Mouse (Mus musculus) limb, embryonic 14.5 days (tissue): Measurements from ENCODE around the gene Tlr12. TPM values are rescaled to one million over a fixed set of nuclear protein-coding genes. Genes with fewer than 3 reads are reported as not detected.
A peak's percentile ranks its signal among the peaks of the same experiment; 100 is the strongest.
"Not testable (repeated sequence)": the region's sequence is repeated elsewhere in the genome, so short reads cannot be mapped to it uniquely, and the experiment has no call there.

Experiments
- ATAC-seq: fragments of 200-750 bp; cut with Nextera tagmentation; 2 replicates; pipeline ENCODE4 v1.8.0; 2017; ENCODE audit warnings: low read depth, moderate number of reproducible peaks, moderate TSS enrichment; ENCODE audit not compliant: low FRiP score
- DNase-seq: peaks from one replicate; pipeline ENCODE4 v3.0.0-alpha.2; 2015; ENCODE audit warnings: low spot score
- H3K27ac ChIP-seq: fragments of 300-500 bp; sonication (generic); replicated peaks from 2 replicates; pipeline ENCODE4 v1.5.1; 2014; ENCODE audit warnings: low read depth, mild to moderate bottlenecking, low read length, moderate library complexity, mixed read lengths
- H3K27me3 ChIP-seq: fragments of 300-500 bp; sonication (generic); 2 replicates; pipeline ENCODE4 v1.6.1; 2014; ENCODE audit warnings: low read length, mixed read lengths; ENCODE audit not compliant: control insufficient read depth, insufficient read depth
- H3K36me3 ChIP-seq: fragments of 300-500 bp; sonication (generic); 2 replicates; pipeline ENCODE4 v1.6.1; 2014; ENCODE audit warnings: mild to moderate bottlenecking, low read length, moderate library complexity, mixed read lengths; ENCODE audit not compliant: control insufficient read depth, insufficient read depth
- H3K4me1 ChIP-seq: fragments of 300-500 bp; sonication (generic); 2 replicates; pipeline ENCODE4 v1.6.1; 2014; ENCODE audit warnings: antibody characterized with exemption, low read length, mixed read lengths; ENCODE audit not compliant: control insufficient read depth, insufficient read depth
- H3K4me2 ChIP-seq: fragments of 300-500 bp; sonication (generic); replicated peaks from 2 replicates; pipeline ENCODE4 v1.6.1; 2014; ENCODE audit warnings: low read depth, mild to moderate bottlenecking, low read length, moderate library complexity; ENCODE audit not compliant: severe bottlenecking
- H3K4me3 ChIP-seq: fragments of 300-500 bp; sonication (generic); replicated peaks from 2 replicates; pipeline ENCODE4 v1.5.1; 2014; ENCODE audit warnings: low read length
- H3K9ac ChIP-seq: fragments of 300-500 bp; sonication (generic); 2 replicates; pipeline ENCODE4 v1.6.1; 2014; ENCODE audit warnings: mild to moderate bottlenecking, low read depth, low read length, moderate library complexity; ENCODE audit not compliant: severe bottlenecking
- H3K9me3 ChIP-seq: fragments of 300-500 bp; sonication (generic); 2 replicates; pipeline ENCODE4 v1.6.1; 2016; ENCODE audit warnings: low read length; ENCODE audit not compliant: control insufficient read depth
- POLR2A ChIP-seq: fragments of 200-500 bp; IDR thresholded peaks from 2 replicates; pipeline ENCODE4 v1.8.0; 2012; ENCODE audit warnings: inconsistent platforms, mild to moderate bottlenecking, moderate library complexity, borderline replicate concordance; ENCODE audit not compliant: insufficient read depth, insufficient read length; ENCODE audit errors: extremely low read depth
- WGBS: fragments of 180-500 bp; shearing (Covaris S2); extraction: QIAGEN DNeasy Blood & Tissue Kit; methylation state at CpG from one replicate; pipeline ENCODE4 v1.1.7; 2014; 5-methylcytosine and 5-hydroxymethylcytosine counted together
- polyA plus RNA-seq, 2 experiments: library from polyadenylated mRNA; depleted of rRNA in 1 of 2; stranded (reverse) in 1 of 2; unstranded in 1 of 2; fragments of >200 nt; fragmentation: Nextera tagmentation in 1 of 2; extraction: Ambion mirVana in 1 of 2; gene quantifications; 2 replicates each; pipeline versions ENCODE4 v1.2.1 to v1.2.3; 2012 to 2014

Tlr12 gene
- polyA plus RNA-seq (2012; rRNA removed) (0.82 and 0.95 TPM in 2 replicates), polyA plus RNA-seq (2014; fragmentation: Nextera tagmentation; extraction: Ambion mirVana) (0.19 and 0.40 TPM in 2 replicates)

DNA sequence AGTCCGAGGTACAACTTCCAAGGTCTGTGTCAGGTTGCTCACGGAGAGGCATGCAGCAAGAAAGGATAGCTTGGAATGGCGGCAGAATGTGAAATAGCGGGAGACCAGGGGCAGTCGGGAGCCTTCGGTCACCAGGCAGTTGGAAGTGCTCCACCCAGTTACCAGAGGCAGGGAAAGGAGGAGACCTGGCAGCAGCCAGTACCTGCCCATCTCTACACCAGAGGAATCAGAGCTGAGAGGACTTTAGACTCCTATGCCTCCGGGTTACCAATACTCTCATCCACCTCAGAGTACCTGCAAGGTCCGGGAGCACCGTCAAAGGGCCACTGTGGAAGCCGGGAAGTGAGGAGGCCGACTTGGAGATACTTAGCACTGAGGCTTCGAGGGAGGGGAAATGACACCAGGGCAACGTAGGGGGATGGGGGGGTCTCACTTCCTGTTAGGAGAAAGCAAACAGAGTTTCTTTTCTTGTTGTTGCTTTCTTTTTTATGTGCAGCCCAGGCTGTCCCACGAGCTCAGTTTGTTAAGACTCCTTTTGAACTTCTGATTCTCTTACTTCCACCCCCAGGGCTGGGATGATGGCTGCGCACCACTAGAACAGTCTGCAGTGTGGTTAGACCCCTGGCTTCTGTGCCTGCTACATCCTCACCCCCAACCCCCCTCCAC lies at the start of gene Tlr12:
Gene Tlr12 (minus strand): TSS at position 374 of the 666 bp plus-strand sequence.
- DNase-seq (no peak), ATAC-seq (0 out of 2 replicates have a peak, but pooled peaks have one; percentile 1)
- no peaks in the 10 kb centered on the region for H3K36me3 ChIP-seq
- H3K4me2 ChIP-seq, result no peak within 1 kb of the TSS
- no peaks in the 10 kb centered on the region for H3K9me3 ChIP-seq
- WGBS, result 43% methylated on average over 15 of the region's 15 CpGs
- no peaks in the 10 kb centered on the region for H3K27me3 ChIP-seq
- H3K27ac ChIP-seq, result peak within 1 kb of the TSS; percentile 69
- peaks cover 15% of the 10 kb centered on the region for H3K4me1 ChIP-seq
- H3K9ac ChIP-seq, result no peak within 1 kb of the TSS
- no peak for TF ChIP-seq POLR2A
- H3K4me3 ChIP-seq, result no peak within 1 kb of the TSS

DNA sequence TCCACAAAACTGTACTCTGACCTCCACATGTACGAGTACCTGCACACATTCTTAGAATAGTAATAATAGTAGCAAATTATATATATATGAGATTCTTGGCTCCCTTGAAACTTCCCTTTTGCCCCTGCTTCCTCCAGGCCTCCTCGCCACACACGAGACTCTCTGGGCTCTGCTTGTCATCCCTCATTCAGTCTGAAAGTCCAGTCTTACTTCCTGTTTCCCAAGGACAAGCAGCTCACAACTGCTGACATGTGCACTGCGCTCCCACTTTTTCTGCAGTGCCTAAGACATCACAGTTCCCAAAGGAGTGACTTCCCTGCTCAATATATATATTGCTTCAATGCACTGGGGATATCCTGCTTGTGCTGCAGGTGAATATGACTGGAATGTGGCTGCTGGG lies 48.8 kb upstream of the Tlr12 start:
- WGBS, result 58% methylated on average over 4 of the region's 4 CpGs
- H3K27me3 ChIP-seq, H3K9me3 ChIP-seq, H3K4me3 ChIP-seq, H3K9ac ChIP-seq, H3K4me2 ChIP-seq, ATAC-seq, H3K27ac ChIP-seq, DNase-seq, H3K36me3 ChIP-seq: not testable (repeated sequence)
- H3K4me1 ChIP-seq, result peaks cover 20% of the 10 kb centered on the region

DNA sequence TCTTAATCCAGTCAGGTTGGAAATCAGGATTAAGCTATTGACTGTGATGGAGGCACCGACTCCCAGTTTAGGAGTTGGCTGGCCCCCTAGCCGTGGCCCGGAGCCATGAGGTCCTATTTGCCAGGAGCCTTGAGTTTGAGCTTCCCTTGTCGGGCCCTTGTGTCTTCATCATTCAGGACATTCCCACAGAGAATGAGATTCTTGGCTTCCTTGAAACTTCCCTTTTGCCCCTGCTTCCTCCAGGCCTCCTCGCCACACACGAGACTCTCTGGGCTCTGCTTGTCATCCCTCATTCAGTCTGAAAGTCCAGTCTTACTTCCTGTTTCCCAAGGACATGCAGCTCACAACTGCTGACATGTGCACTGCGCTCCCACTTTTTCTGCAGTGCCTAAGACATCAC lies 47.9 kb upstream of the Tlr12 start:
- H3K9ac ChIP-seq, H3K4me3 ChIP-seq, H3K4me2 ChIP-seq, H3K27ac ChIP-seq, DNase-seq, H3K36me3 ChIP-seq, H3K9me3 ChIP-seq, ATAC-seq, H3K27me3 ChIP-seq: not testable (repeated sequence)
- 53% methylated on average over 7 of the region's 7 CpGs for WGBS
- H3K4me1 ChIP-seq, result peaks cover 15% of the 10 kb centered on the region

DNA sequence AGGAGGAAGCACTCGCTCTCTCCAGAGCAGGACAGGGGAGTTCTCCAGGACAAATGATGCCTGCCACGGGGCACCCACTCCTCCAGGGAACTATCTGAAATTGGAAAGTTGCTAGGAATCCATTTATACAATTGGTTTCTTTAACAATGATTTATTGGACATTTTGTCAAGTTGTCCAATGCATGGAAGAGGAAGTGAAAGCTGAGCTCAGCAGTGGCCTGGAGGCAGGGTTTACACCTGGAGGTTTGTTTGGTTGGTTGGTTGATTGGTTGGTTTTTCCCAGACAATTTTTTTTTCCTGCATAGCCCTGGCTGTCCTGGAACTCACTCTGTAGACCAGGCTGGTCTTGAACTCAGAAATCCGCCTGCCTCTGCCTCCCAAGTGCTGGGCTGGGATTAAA lies 45.6 kb upstream of the Tlr12 start:
- Histone ChIP-seq H3K4me2 (no peak overlapping the region), H3K4me1 (peaks cover 7% of the 10 kb centered on the region)

DNA sequence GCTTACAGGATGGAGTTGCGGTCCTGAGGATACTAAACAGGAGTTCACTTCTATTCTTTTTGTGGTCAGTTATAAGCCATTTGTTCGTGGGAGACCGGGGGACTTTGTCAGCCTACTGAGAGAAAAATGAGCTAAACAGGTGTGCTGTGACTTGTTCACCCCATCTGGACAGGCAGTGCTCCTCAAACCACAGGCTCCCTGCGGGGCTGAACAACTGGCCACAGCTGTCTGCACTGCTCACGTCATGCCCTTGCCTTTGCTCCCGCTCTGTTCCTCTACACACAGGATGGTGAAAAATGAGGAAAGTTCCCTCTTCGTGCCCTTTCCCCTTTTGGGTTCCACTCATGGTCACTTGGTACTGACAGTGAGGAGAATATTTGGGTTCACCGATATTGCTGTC lies 42.6 kb upstream of the Tlr12 start:
- no peak overlapping the region for H3K4me3 ChIP-seq
- no peak overlapping the region for H3K4me2 ChIP-seq
- H3K4me1 ChIP-seq, result peaks cover 7% of the 10 kb centered on the region
- TF ChIP-seq POLR2A, result no peak
- 69% methylated on average over 8 of the region's 8 CpGs for WGBS
- H3K9ac ChIP-seq, result no peak overlapping the region
- H3K27me3 ChIP-seq, result no peaks in the 10 kb centered on the region
- ATAC-seq, result no peak
- H3K27ac ChIP-seq, result no peak overlapping the region
- no peak for DNase-seq
- H3K9me3 ChIP-seq, result no peaks in the 10 kb centered on the region
- H3K36me3 ChIP-seq, result no peaks in the 10 kb centered on the region

More for the DNA sequence above, 45.6 kb upstream of the Tlr12 start:
- no peak for TF ChIP-seq POLR2A
- H3K27ac ChIP-seq, result no peak overlapping the region
- no peaks in the 10 kb centered on the region for H3K9me3 ChIP-seq
- no peaks in the 10 kb centered on the region for H3K27me3 ChIP-seq
- DNase-seq (no peak), ATAC-seq (no peak)
- 71% methylated on average over 3 of the region's 3 CpGs for WGBS
- H3K9ac ChIP-seq, result no peak overlapping the region
- H3K4me3 ChIP-seq, result no peak overlapping the region
- no peaks in the 10 kb centered on the region for H3K36me3 ChIP-seq
